Mouse (Mus musculus) yolk sac, embryonic 10.5 days (tissue): ENCODE measurements at regions not wholly inside any gene's neighbourhood (a gene's known extent, or its start where the extent isn't known, plus 50 kb on each side); places are given as distances from the start of the nearest gene placed in this dataset.

Experiments used
- DNase-seq: peaks from one replicate; pipeline ENCODE4 v3.0.0-alpha.2; 2017; ENCODE audit warnings: low spot score

- no peak for DNase-seq
Measured at GRCm38 (mm10) chr9:43981376-43981775, 61.8 kb upstream of the Thy1 start.

- no peak for DNase-seq
Measured at GRCm38 (mm10) chr9:43982359-43982889, 60.8 kb upstream of the Thy1 start.

GRCm38 (mm10) chr9:43983220-43983619 is 60.0 kb upstream of the Thy1 start:
- no peak for DNase-seq

GRCm38 (mm10) chr9:43984181-43985062 is 58.8 kb upstream of the Thy1 start:
- peak; percentile 63 for DNase-seq

GRCm38 (mm10) chr9:43987957-43988356 is 55.2 kb upstream of the Thy1 start:
- DNase-seq: no peak

- no peak for DNase-seq
Measured at GRCm38 (mm10) chr9:43988981-43989860, 54.0 kb upstream of the Thy1 start.

- DNase-seq: no peak
Measured at GRCm38 (mm10) chr9:43990124-43990523, 53.1 kb upstream of the Thy1 start.

GRCm38 (mm10) chr9:43993221-43993976 is 49.8 kb upstream of the Thy1 start:
- peak; percentile 76 for DNase-seq
